Mouse (Mus musculus) cerebellum, adult 2 months (tissue): ENCODE results near the gene Fam71f2.

Source experiments
- CTCF ChIP-seq: fragments of 200-500 bp; IDR thresholded peaks from 2 replicates; pipeline ENCODE4 v1.5.1; 2011; ENCODE audit warnings: low read depth, mild to moderate bottlenecking, control low read depth, low read length, moderate library complexity, borderline replicate concordance; ENCODE audit not compliant: insufficient read depth
- POLR2A ChIP-seq: fragments of 200-500 bp; IDR thresholded peaks from 2 replicates; pipeline ENCODE4 v1.6.1; 2011; ENCODE audit warnings: low read length, control low read depth, borderline replicate concordance; ENCODE audit not compliant: insufficient read depth

DNA sequence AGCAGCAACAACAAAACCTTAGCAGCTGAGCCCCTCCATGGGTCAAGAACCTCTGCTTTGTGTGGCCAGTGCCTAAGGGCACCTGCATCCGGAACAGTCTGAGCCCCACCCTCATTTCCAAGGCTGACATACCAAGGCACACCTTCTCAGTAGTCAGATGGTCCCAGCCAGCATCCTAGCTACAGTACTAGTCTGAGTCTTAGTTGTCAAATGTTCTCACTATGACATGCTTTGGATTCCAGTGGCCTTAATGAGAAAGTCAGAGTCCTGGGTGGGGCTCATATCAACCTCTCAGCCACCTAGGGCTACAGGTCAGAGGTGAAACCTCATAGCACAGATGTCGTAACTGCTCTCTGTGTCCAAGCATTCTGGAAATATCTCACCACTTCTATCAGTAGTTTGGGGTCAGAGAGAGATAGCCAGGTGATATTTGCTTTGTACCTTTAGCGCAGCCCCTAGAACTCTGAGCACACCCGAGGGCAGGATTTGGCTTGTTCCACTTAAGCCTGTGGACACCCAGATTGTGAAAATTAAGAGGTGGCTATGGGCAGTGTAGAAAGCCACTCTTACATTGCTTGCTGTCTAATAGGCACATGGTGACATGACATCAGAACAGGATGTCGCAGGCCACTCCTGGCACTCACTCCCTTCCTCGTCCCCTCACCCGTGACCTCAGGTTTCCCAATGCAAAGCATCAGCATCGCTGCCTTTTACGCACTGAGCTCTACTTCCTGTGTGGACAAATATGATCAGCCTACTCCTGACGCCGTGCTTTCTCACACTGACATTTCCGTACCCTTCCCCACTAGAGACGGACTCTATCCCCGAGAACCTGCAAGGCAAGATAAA lies 33.9 kb upstream of the Fam71f2 start:
- TF ChIP-seq POLR2A (no peak), CTCF (no peak)
